Mouse (Mus musculus) hindlimb bud, embryonic 11.5 days (tissue): ENCODE data around the gene Rhbg.

Experiments used
- DNase-seq: peaks from one replicate; pipeline ENCODE4 v3.0.0-alpha.2; 2012; ENCODE audit warnings: low read depth, low spot score; ENCODE audit errors: extremely low spot score

Rhbg gene

DNA sequence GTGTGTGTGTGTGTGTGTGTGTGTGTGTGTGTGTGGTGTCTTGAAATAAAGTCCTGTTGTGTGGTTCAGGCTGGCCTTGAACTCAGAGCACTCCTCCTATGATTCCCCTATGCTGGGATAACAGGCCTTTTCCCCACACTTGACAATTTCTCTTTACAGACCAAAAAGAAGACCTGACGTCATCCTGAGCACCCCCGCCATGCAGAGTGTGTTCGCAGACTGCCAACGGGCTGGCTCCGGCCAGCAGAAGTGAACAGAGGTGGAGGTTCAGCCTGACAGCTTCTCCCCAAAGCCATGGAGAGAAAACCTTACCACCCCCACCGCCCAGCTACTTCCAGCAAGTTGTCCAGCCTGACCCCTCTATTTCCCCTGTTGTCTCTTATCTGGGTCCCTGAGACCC lies 25.0 kb downstream of the Rhbg start:
- DNase-seq = no peak

DNA sequence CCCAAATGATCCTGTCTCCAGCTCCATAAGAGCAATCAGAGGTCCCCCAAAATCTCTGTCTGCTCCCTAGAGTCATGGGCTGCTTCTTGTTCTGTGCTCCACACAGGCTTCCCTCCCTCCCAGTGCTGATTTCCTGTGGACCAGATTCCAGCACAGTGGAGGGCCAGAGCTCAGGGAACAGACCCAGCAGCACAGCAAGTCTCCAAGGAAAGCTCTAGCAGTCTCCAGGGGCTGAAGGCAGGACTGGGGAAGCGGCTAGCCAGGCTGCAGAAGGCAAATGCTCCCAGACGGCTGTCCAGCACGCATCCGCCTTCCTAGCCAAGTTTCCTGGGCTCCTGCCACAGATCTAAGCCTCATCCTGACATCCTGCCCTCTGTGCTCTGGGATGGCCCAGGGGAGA lies 25.6 kb downstream of the Rhbg start:
- DNase-seq = no peak

DNA sequence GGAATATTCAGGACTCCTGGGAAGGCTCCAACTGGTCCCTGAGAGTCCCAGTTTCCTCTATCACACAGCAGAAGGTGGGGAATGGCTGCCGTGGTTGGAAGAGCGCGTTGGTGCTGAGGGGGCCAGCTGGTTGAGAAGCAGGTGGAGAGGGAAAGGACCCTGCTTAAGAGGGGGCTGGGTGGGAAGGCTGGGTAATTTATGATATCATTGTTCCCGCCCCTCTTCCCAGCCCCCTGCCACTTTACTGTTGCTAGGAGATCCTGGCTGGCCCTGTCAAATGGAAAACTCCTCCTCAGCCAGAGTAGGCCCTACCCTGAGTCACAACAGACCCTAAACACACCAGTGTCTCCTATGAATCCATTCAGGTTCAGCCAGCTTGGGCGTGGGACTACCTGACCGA lies 26.5 kb downstream of the Rhbg start:
- no peak for DNase-seq

DNA sequence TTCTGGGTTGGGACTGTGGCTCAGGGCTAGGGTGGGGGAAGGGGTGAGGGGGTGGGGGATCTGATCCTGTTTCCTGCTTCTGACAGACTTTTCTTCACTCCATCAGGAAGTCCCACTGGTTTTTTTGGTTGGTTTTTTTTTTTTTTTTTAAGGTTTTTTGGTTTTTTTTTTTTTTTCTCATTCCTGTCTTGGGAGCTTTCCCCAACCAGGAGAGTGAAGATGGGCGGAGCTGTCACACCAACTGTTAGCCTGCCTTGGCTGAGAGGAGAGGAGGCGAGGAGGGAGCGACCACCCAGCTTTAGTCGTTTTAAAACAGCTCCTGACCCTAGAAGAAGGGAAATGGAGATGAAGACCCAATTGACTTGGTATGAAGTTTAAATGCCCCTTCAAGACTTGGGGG lies 27.2 kb downstream of the Rhbg start:
- DNase-seq = no peak

DNA sequence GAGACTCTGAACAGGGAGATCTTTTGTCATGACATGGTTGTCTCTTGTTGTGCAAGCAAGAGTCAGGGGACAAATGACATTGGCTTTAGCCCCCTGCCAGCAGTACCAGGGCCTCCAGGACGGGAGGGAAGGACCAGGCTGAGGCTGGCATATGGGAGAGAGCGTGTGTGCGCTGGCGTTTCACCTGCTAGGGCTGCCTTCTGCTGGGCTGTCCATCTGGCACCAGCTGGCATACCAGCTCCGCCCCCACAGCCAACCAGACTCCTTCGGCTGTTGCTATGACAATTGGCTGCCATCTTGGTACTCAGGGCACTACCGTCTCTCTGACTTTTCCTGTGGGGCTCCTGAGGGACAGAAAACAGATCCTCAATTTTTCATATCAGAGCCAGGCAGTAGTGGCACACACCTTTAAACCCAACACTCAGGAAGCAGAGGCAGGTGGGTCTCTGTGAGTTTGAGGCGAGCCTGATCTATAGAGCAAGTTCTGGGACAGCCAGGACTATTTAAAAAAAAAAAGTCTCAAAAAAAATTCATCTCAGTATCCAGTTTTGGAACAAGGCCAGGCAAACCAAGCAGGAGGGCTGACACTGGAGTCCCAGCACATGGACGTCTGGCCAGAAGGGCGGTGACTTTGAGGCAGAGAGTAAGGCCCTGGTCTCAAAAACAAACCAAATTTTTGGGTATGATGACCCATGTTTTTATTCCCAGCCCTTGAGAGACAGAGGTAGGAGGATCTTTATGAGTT lies 28.2 kb downstream of the Rhbg start:
- no peak for DNase-seq

DNA sequence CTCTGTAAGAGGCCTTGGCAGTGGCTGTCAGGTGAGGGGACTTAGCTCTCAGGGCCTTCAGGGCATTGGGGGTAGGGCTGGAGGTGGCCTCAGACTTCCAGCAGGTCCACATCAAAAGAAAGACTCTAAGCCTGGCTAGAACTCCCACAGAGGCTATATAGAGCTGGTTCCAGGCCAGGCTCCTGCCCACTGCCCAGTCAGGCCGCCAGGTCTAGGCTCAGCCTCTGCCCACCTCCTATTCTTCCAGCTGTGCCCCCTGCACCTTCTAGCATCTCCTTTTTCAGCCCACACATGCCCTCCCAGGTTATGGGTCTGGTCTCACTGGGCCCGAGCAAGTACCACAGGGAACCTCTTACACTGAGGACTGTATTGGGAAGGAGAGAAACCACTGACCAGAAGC lies 29.6 kb downstream of the Rhbg start:
- no peak for DNase-seq

DNA sequence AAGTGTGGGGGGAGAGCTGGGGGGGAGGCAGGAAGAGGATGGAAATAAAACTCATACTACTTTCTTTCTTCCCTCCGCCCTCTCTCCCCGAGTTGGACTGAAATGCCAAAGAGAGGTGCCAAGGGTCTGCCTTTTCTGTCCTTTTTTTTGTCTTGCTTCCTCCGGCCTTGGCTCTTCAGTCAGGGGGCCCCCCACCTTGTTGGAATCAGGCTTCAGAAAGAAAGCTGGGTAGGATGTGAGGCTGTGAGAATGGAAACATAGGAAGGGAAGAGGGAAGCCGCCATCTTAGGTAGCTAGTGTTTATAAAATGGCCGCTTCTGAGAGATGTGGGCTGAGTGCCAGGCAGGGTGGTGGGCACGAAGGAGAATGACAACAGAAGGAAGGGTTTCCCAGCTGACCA lies 32.1 kb downstream of the Rhbg start:
- no peak for DNase-seq

DNA sequence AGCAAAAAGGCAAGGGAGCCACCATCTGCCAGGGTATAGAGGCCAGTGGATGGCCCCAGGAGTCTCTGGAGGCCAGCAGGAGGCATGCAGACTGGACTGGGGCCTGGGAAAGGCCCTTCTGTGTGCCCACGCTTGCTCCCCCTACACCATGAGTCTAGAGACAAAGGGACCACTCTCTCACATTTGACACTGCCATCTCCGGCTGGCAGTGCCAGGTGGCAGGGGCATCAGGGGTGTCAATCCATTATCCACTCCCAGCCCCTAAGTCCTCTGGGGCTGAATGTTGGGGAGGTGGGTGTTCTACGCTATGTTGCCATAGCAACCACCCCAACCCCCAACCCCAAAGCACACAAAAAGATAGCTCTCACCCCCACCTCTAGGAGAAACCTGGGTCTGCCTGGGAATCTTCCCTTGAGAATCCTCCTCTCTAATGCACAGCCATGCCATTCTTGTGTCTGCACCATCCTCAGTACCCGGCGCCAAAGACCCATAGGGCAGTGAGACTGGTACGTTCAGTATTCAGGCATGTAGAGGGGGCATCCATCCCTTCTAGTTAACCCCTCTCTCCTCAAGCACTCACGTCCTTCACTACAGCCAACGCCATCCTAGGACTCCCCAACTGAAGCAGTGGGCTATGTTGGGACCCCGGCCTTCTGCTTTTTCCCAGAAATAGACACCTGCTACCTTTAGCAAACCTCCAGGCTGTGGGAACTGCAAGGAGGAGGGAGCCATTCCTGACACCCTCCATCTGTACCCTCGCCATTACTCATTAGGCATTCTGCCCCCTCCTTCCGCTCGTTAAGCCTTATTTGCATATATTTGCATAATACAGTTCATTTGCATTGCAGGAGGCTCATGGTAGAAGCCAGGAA lies 32.8 kb downstream of the Rhbg start:
- DNase-seq = no peak

DNA sequence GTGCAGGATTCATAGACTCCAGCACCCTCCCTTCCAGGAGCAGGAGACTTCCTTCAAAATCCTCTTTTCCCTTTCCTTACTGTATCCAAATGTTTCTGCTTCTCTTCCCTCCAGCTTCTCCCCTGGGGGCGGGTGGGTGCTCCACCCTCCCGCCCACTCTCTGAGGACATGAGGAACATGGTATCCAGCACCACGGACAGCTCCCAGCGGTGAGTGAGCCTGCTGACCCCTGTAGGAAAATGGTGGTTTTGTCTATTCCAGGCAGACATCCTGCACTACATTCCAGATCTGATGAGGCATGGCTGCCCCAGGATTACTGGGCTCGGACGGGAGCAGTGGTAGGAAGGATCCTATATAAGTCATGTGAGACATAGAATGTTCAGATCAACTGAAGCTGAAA lies 33.7 kb downstream of the Rhbg start:
- DNase-seq = peak; percentile 75

DNA sequence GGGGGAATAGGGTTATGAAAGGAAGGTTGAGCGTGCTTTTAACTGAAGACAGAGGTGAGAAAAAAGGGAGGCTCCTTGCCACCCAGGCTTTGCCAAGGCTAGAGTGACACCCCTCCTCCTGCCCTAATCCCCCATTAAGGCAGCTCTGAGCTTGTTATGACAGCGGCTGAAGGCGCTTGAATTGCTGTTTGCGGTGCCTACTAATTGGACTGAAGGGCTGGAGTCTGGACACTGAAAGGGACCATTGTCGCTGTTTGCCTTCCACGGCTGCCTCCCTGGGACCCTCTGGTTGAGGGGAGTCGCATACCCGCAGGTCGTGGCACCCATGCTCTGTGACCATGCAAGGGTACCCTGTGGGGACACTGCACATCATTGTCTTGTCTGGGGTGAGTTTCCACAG lies 34.6 kb downstream of the Rhbg start:
- DNase-seq = no peak

DNA sequence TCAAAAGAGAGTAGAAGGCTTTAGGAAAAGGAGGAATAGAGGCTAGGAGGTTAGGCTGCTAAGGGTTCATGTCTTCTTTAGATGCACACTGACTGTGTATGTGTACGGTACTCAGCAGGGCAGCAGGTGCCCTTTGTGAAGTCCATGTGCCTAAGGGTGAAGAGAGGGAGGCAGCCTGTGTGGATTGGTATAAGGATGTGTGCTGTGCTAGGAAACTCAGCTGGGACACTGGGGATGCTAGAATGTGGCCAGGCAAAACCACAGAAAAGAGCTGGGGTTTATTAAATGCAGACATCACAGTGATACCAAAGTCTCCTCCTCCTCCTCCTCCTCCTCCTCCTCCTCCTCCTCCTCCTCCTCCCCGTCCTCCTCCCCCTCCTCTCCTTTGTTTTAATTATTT lies 36.8 kb downstream of the Rhbg start:
- no peak for DNase-seq

DNA sequence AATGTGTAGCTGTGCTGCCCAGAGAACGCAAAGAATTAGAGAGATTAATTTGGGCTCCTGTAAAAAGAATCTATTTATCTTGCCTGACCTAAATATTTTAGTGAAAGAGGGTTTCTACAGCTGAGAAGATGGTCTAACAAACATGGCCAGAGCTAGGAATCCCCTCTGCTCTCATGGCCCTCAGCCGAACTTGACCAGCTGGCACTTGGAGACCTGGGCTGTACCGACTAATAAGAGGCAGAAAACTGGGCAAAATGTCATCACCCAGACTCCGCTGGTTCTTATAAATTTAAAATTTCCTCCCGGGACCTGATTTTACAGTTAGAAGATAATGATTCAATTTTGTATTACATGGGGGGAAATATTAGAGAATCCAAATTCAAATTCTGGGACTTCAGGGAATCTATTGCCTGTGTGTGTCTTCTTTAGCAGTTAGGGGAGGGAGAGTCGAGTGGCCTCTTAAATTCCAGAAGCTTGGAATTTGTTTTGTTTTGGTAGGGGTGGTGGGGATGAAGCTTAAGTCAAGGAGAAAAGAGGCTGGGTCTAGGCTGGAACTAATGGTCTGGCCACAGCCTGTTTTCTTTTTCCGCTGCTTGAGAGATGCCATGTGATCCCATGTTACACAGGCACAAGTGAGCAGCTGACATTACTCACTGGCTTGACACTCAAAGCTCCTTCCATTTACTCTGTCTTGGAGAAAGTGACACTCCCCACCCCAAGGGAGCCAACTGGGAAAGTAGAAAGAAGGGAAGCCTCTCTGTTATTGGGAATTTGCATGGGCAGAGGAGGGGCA lies 37.8 kb downstream of the Rhbg start:
- no peak for DNase-seq

DNA sequence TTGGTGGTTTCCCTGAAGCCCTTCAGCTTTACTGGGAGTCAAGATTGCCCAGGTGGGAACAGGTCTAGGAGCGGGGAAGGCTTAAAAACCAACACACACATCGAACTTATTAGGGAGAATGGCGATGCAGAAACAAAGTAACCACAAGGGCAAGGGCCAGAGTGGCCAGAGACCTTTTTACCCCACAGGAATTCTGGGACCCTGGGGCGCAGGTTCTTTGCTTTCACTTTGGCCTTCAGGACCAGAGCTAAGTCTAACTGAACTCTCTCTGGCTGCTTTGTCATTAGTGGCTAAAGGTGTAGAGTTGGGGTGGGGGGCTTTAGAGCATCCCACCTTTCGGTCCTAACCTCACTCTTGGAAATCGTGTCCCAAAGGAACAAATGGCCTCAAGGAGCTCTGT lies 38.4 kb downstream of the Rhbg start:
- DNase-seq = no peak

DNA sequence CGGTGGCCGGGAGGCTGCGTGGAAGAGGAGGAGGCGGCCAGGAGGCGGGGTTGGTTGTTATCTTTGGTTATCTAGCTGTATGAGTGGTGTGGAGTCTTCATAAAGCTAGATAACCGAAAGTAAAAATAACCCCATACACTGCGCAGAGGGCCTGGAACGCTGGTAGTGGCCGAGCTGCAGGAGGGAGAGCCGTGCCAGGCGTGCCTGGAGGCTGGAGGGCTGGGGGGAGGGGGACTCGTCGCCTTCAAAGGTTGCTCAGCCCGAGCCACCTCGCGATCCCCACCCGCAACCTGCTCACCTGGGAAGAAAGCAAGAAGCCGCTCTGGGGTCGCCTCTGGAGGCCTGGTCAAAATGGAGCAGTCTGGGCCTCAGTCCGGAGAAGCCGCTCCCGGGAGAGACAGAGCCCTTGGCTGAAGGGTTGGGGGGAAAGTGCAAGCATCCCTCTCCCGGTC lies 38.9 kb downstream of the Rhbg start:
- DNase-seq = no peak

DNA sequence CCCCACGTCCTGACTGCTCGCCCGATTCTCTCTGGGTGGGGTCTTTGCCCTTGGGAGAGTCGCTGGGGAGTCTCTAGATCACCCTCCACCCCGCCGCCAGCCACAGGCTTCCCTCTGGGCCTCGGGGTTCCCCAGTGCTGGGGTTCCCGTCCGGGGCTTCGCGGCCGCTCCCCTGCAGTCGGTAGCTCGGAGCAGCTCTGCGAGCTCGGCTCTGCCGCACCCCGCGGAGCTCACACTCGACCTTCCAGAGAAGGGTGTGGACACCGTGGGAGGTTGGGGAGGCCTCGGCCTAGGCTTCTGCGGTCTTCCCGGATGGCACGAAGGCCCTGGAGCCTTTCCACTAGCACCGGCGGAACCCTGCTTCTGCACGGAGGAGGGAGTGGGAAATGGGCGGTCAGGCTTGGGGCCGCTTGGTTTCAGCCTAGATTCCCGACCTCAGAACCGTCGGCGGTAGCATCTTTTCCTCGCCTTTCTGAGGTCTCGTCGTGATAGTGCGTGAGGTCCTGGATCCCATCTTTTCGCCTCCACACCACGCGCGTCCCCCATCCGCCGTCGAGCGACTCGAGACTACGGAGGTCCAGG lies 39.4 kb downstream of the Rhbg start:
- no peak for DNase-seq

DNA sequence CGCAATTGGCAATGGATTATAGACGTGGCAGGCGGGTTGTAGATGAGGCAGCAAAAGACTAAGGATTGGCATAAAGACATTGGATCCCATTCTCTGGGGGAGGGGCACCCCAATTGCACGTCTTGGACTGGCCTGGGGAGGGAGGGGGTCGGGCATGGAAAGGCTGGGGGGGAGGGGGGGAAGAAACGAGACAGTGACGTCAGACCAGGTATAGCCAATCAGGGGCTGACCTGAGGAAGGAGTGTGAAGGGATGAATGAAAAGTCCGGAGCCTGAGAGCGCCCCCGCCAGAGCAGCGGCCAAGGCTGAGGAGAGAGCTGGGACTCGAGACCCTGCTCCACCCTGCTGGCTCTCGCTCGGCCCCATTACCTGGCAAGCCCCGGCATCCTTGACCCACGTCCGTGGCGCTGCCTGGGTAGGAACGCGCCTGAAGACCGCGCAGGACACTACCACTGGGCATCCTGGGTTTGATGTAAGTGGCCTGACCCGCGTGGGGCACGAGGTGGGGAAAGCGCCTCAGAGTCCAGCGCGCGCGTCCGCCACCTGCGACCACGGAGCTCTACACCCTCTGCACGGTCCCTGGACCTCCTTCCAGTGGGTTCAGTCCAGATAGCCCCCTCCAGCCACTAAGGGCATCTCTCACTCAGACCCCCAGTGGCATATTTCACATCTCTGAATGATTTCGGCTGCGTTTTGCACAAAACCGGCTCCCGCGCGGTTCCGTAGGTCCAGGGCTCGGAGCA lies 40.1 kb downstream of the Rhbg start:
- DNase-seq = no peak

DNA sequence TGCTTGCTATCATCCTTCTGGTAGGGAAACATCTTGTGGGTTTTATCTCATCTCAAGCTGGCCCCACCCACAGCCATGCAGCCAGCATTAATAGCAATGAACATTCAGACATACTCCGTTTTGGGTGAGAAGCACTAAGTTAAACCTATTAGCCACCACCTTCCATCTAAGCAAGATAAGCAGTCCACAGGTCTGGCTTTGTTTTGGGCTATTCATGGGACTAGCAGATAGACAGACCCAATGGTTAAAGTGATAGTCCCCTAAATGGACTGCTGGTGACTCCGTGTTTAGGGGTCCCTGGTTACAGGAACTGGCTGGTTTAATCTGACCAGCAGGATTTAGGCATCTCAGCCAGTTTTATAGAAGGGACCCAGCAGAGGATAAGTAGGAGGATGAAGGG lies 41.5 kb downstream of the Rhbg start:
- DNase-seq = no peak

DNA sequence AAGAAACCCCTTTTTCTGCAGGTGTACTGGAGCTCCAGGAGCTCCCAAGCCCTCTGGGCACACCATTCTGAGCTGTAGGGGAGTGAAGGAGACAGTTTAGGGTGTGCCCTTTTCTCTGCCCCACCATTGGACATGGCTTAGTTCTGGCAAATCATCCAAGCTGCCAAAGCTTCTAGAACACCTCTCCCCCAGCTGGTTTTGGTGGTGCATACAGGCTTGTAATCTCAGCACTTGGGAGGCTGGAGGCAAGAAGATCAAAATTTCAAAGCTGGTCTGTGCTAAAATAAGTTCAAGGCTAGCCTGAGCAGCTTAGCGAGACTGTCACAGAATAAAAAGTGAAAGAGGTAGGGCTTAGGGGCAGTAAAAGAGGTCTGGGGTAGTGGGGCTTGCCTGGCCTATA lies 42.2 kb downstream of the Rhbg start:
- no peak for DNase-seq

DNA sequence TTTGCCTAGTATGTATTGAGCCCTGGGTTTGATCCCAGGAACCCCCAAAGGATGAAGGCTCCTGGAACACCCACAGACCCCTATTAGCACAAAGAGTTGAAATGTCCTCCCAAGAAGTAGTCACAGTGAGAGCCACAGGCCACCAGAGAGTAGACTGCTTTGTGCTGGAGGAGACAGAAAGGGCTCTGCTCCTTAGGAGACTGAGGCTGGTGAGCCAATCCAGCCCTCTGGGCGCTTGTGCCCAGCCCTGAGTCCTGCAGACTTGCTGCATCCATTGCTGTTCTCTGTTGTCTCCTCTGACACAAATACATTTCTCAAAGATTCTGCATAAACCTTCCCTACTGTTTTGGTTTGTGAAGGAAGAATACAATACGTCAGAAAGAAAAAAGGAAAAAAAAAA lies 43.6 kb downstream of the Rhbg start:
- DNase-seq = no peak

DNA sequence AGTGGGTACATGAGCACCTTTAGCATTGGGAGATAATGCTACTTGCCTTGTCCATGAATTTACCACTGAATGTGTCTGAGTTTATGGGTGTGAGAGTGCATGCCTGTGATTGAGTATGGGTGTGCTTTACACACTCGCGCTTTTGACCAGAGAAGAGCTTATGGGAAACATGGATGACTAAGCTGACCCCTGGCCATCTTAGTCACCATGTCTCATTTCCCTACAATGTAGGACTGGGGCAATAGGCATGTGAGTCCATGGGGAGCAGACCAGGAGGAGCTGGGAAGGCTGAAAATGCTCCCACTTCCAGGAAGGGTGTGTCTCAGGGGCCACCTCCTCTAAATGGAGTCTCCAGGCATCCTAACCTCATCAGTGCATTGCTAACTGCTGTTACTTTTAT lies 44.4 kb downstream of the Rhbg start:
- DNase-seq = no peak

DNA sequence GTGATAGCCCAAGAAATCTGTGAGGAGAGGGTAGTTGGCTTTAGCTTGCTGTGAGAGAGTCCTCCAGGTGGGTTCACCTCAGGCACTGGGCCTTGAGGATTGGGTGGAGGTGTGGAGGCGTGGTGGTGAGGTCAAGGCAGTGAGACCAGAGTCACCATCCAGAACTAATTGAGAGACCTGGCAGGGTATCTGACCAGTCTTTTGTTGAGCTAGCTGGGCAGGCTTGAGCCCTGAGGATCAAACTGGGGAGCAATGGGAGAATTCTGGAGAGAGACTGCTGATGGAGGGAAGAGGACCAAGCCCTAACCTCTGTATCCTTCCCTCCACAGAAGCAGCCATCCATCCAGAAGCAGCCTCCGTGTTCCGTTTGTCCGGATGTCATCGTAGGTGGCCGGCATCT lies 45.2 kb downstream of the Rhbg start:
- no peak for DNase-seq
